Mouse (Mus musculus): ENCODE results near the gene Mylk. TPM values are rescaled to one million over a fixed set of nuclear protein-coding genes. Genes with fewer than 3 reads are reported as not detected.
A peak's percentile ranks its signal among the peaks of the same experiment; 100 is the strongest.

Gene Mylk
- polyA plus RNA-seq, 1 experiment from 2014 or later, result 334 TPM

GRCm38 (mm10) chr16:34729371-34729770 lies 15.6 kb upstream of the Mylk start:
- no peak overlapping the region for H3K4me3 ChIP-seq (ENCODE audit: low read depth, low read length)
- no peak overlapping the region for H3K4me2 ChIP-seq (ENCODE audit: low read length)
- H3K27me3 ChIP-seq (replicated peaks; ENCODE audit: control insufficient read depth, insufficient read depth, low read length), result no peaks in the 10 kb centered on the region
- H3K27ac ChIP-seq (ENCODE audit: low read depth), result no peak overlapping the region
- 93% methylated on average over 1 of the region's 1 CpGs for WGBS
- no peaks in the 10 kb centered on the region for H3K4me1 ChIP-seq (replicated peaks; ENCODE audit: control insufficient read depth, insufficient read depth, low read length)
- no peak for ATAC-seq (replicated peaks; ENCODE audit: low FRiP score, low TSS enrichment, low read depth)
- H3K9ac ChIP-seq (ENCODE audit: low read length), result no peak overlapping the region
- no peaks in the 10 kb centered on the region; the same call in 1 of the 2 replicates for H3K9me3 ChIP-seq (ENCODE audit: control insufficient read depth, low read length)
- peaks cover 15% of the 10 kb centered on the region; the same call in 1 of the 2 replicates for H3K36me3 ChIP-seq (ENCODE audit: control insufficient read depth, insufficient read depth, low read length)
- DNase-seq (ENCODE audit: low spot score), result no peak

GRCm38 (mm10) chr16:34738656-34739233 lies 6.3 kb upstream of the Mylk start:
- H3K4me3 ChIP-seq (ENCODE audit: low read depth, low read length), result no peak overlapping the region
- 86% methylated on average over 4 of the region's 4 CpGs for WGBS
- H3K27ac ChIP-seq (ENCODE audit: low read depth), result no peak overlapping the region
- no peaks in the 10 kb centered on the region for H3K9me3 ChIP-seq (ENCODE audit: control insufficient read depth, low read length)
- no peaks in the 10 kb centered on the region for H3K27me3 ChIP-seq (replicated peaks; ENCODE audit: control insufficient read depth, insufficient read depth, low read length)
- H3K4me2 ChIP-seq (ENCODE audit: low read length), result no peak overlapping the region
- H3K36me3 ChIP-seq (ENCODE audit: control insufficient read depth, insufficient read depth, low read length), result no peaks in the 10 kb centered on the region
- DNase-seq (ENCODE audit: low spot score) (no peak), ATAC-seq (replicated peaks; ENCODE audit: low FRiP score, low TSS enrichment, low read depth) (no peak)
- no peaks in the 10 kb centered on the region for H3K4me1 ChIP-seq (replicated peaks; ENCODE audit: control insufficient read depth, insufficient read depth, low read length)
- H3K9ac ChIP-seq (ENCODE audit: low read length), result no peak overlapping the region

- no peak overlapping the region for H3K27ac ChIP-seq (ENCODE audit: low read depth)
- ATAC-seq (replicated peaks; ENCODE audit: low FRiP score, low TSS enrichment, low read depth), result no peak
- H3K9me3 ChIP-seq (ENCODE audit: control insufficient read depth, low read length), result no peaks in the 10 kb centered on the region
- H3K9ac ChIP-seq (ENCODE audit: low read length), result no peak overlapping the region
- WGBS, result 49% methylated on average over 2 of the region's 2 CpGs
- H3K4me1 ChIP-seq (replicated peaks; ENCODE audit: control insufficient read depth, insufficient read depth, low read length), result no peaks in the 10 kb centered on the region
- H3K27me3 ChIP-seq (replicated peaks; ENCODE audit: control insufficient read depth, insufficient read depth, low read length), result peaks cover 12% of the 10 kb centered on the region; the same call in 1 of the 2 replicates
- no peak for DNase-seq (ENCODE audit: low spot score)
- H3K4me3 ChIP-seq (ENCODE audit: low read depth, low read length), result no peak overlapping the region
- no peak overlapping the region for H3K4me2 ChIP-seq (ENCODE audit: low read length)
- H3K36me3 ChIP-seq (ENCODE audit: control insufficient read depth, insufficient read depth, low read length), result no peaks in the 10 kb centered on the region
These were observed 2.1 kb upstream of the Mylk start for GRCm38 (mm10) chr16:34742930-34743329.

- peaks cover 6% of the 10 kb centered on the region; the same call in 1 of the 2 replicates for H3K4me1 ChIP-seq (replicated peaks; ENCODE audit: control insufficient read depth, insufficient read depth, low read length)
- H3K36me3 ChIP-seq (ENCODE audit: control insufficient read depth, insufficient read depth, low read length), result no peaks in the 10 kb centered on the region
- no peak overlapping the region for H3K27ac ChIP-seq (ENCODE audit: low read depth)
- WGBS, result 32% methylated on average over 11 of the region's 11 CpGs
- peaks cover 12% of the 10 kb centered on the region; the same call in 1 of the 2 replicates for H3K27me3 ChIP-seq (replicated peaks; ENCODE audit: control insufficient read depth, insufficient read depth, low read length)
- ATAC-seq (replicated peaks; ENCODE audit: low FRiP score, low TSS enrichment, low read depth) (no peak), DNase-seq (ENCODE audit: low spot score) (no peak)
- no peak overlapping the region for H3K4me2 ChIP-seq (ENCODE audit: low read length)
- H3K9me3 ChIP-seq (ENCODE audit: control insufficient read depth, low read length), result no peaks in the 10 kb centered on the region
- H3K9ac ChIP-seq (ENCODE audit: low read length), result no peak overlapping the region
- no peak overlapping the region for H3K4me3 ChIP-seq (ENCODE audit: low read depth, low read length)
These were observed 3.2 kb downstream of the Mylk start for GRCm38 (mm10) chr16:34748081-34748720.

GRCm38 (mm10) chr16:34749536-34749935 lies 4.5 kb downstream of the Mylk start:
- peaks cover 12% of the 10 kb centered on the region; the same call in 1 of the 2 replicates for H3K27me3 ChIP-seq (replicated peaks; ENCODE audit: control insufficient read depth, insufficient read depth, low read length)
- no peak overlapping the region for H3K4me3 ChIP-seq (ENCODE audit: low read depth, low read length)
- H3K9me3 ChIP-seq (ENCODE audit: control insufficient read depth, low read length), result no peaks in the 10 kb centered on the region
- H3K4me1 ChIP-seq (replicated peaks; ENCODE audit: control insufficient read depth, insufficient read depth, low read length), result peaks cover 6% of the 10 kb centered on the region; the same call in 1 of the 2 replicates
- H3K27ac ChIP-seq (ENCODE audit: low read depth), result no peak overlapping the region
- 66% methylated on average over 4 of the region's 4 CpGs for whole genome bisulfite sequencing
- H3K9ac ChIP-seq (ENCODE audit: low read length), result no peak overlapping the region
- H3K36me3 ChIP-seq (ENCODE audit: control insufficient read depth, insufficient read depth, low read length), result no peaks in the 10 kb centered on the region
- DNase-seq (ENCODE audit: low spot score) (no peak), ATAC-seq (replicated peaks; ENCODE audit: low FRiP score, low TSS enrichment, low read depth) (no peak)
- no peak overlapping the region for H3K4me2 ChIP-seq (ENCODE audit: low read length)

- Histone ChIP-seq H3K36me3 (ENCODE audit: control insufficient read depth, insufficient read depth, low read length) (no peaks in the 10 kb centered on the region), H3K9me3 (ENCODE audit: control insufficient read depth, low read length) (no peaks in the 10 kb centered on the region)
- WGBS, result 64% methylated on average over 3 of the region's 3 CpGs
These were observed 7.0 kb downstream of the Mylk start for GRCm38 (mm10) chr16:34752026-34752425.

GRCm38 (mm10) chr16:34752977-34753376 lies 8.0 kb downstream of the Mylk start:
- H3K27me3 ChIP-seq (replicated peaks; ENCODE audit: control insufficient read depth, insufficient read depth, low read length), result no peaks in the 10 kb centered on the region
- 85% methylated on average over 3 of the region's 3 CpGs for WGBS
- H3K4me2 ChIP-seq (ENCODE audit: low read length), result no peak overlapping the region
- ATAC-seq (replicated peaks; ENCODE audit: low FRiP score, low TSS enrichment, low read depth), result no peak
- DNase-seq (ENCODE audit: low spot score), result no peak
- H3K36me3 ChIP-seq (ENCODE audit: control insufficient read depth, insufficient read depth, low read length), result no peaks in the 10 kb centered on the region
- no peaks in the 10 kb centered on the region for H3K9me3 ChIP-seq (ENCODE audit: control insufficient read depth, low read length)
- H3K4me3 ChIP-seq (ENCODE audit: low read depth, low read length), result no peak overlapping the region
- peaks cover 6% of the 10 kb centered on the region; the same call in 1 of the 2 replicates for H3K4me1 ChIP-seq (replicated peaks; ENCODE audit: control insufficient read depth, insufficient read depth, low read length)
- no peak overlapping the region for H3K9ac ChIP-seq (ENCODE audit: low read length)
- H3K27ac ChIP-seq (ENCODE audit: low read depth), result no peak overlapping the region

More at GRCm38 (mm10) chr16:34752026-34752425, 7.0 kb downstream of the Mylk start:
- no peaks in the 10 kb centered on the region; the same call in 1 of the 2 replicates for H3K27me3 ChIP-seq (replicated peaks; ENCODE audit: control insufficient read depth, insufficient read depth, low read length)
- no peak overlapping the region for H3K4me3 ChIP-seq (ENCODE audit: low read depth, low read length)
- no peak overlapping the region for H3K4me2 ChIP-seq (ENCODE audit: low read length)
- DNase-seq (ENCODE audit: low spot score) (no peak), ATAC-seq (replicated peaks; ENCODE audit: low FRiP score, low TSS enrichment, low read depth) (no peak)
- no peak overlapping the region for H3K27ac ChIP-seq (ENCODE audit: low read depth)
- H3K4me1 ChIP-seq (replicated peaks; ENCODE audit: control insufficient read depth, insufficient read depth, low read length), result peaks cover 6% of the 10 kb centered on the region; the same call in 1 of the 2 replicates
- no peak overlapping the region for H3K9ac ChIP-seq (ENCODE audit: low read length)

- no peaks in the 10 kb centered on the region for H3K9me3 ChIP-seq (ENCODE audit: control insufficient read depth, low read length)
- ATAC-seq (replicated peaks; ENCODE audit: low FRiP score, low TSS enrichment, low read depth), result no peak
- no peak overlapping the region for H3K27ac ChIP-seq (ENCODE audit: low read depth)
- H3K4me1 ChIP-seq (replicated peaks; ENCODE audit: control insufficient read depth, insufficient read depth, low read length), result no peaks in the 10 kb centered on the region
- H3K4me3 ChIP-seq (ENCODE audit: low read depth, low read length), result no peak overlapping the region
- H3K27me3 ChIP-seq (replicated peaks; ENCODE audit: control insufficient read depth, insufficient read depth, low read length), result no peaks in the 10 kb centered on the region
- peak; percentile 45 for DNase-seq (ENCODE audit: low spot score)
- no peaks in the 10 kb centered on the region for H3K36me3 ChIP-seq (ENCODE audit: control insufficient read depth, insufficient read depth, low read length)
- 84% methylated on average over 7 of the region's 7 CpGs for WGBS
- no peak overlapping the region for H3K4me2 ChIP-seq (ENCODE audit: low read length)
- H3K9ac ChIP-seq (ENCODE audit: low read length), result no peak overlapping the region
These were observed 12.0 kb downstream of the Mylk start for GRCm38 (mm10) chr16:34756991-34757390.

- H3K4me2 ChIP-seq (ENCODE audit: low read length), result no peak overlapping the region
- H3K4me3 ChIP-seq (ENCODE audit: low read depth, low read length), result no peak overlapping the region
- no peak overlapping the region for H3K9ac ChIP-seq (ENCODE audit: low read length)
- no peaks in the 10 kb centered on the region for H3K9me3 ChIP-seq (ENCODE audit: control insufficient read depth, low read length)
- H3K36me3 ChIP-seq (ENCODE audit: control insufficient read depth, insufficient read depth, low read length), result no peaks in the 10 kb centered on the region
- no peaks in the 10 kb centered on the region for H3K27me3 ChIP-seq (replicated peaks; ENCODE audit: control insufficient read depth, insufficient read depth, low read length)
- H3K4me1 ChIP-seq (replicated peaks; ENCODE audit: control insufficient read depth, insufficient read depth, low read length), result no peaks in the 10 kb centered on the region
- ATAC-seq (replicated peaks; ENCODE audit: low FRiP score, low TSS enrichment, low read depth) (no peak), DNase-seq (ENCODE audit: low spot score) (no peak)
- no peak overlapping the region for H3K27ac ChIP-seq (ENCODE audit: low read depth)
- 61% methylated on average over 5 of the region's 5 CpGs for WGBS
These were observed 13.2 kb downstream of the Mylk start for GRCm38 (mm10) chr16:34758205-34758604.

Data from intestine, embryonic 14.5 days (tissue).